Mouse (Mus musculus) thymus, postnatal 4 days (tissue): Measurements from ENCODE around the gene Slc6a5.

Experiments
- DNase-seq: peaks from one replicate; pipeline ENCODE4 v3.0.0; 2021

The Slc6a5 gene

DNA sequence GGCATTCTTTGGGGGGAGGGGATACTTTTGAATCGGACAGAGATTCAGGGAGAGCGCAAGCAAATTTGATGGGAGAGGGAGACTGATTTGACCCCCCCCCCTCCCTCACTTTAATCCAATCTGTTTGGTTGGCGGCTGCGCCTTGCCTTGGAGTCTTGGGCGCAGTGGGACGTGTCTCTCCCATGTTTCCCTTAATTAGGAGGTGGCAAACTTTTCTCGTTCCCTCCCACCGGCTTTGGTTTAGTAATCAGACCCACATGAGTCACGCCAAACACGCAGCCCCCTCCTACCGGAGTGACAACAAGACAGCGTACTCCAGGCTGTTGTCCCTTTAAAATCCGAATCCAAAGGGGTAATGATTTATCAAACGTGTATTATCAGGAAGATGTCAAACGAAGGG, at the start of gene Slc6a5:
Gene Slc6a5 (plus strand): TSS at position 297 of the 400 bp plus-strand sequence.
- no peak for DNase-seq

GRCm38 (mm10) chr7:49861196-49861595, 48.8 kb upstream of the Slc6a5 start:
- DNase-seq, result no peak

DNA sequence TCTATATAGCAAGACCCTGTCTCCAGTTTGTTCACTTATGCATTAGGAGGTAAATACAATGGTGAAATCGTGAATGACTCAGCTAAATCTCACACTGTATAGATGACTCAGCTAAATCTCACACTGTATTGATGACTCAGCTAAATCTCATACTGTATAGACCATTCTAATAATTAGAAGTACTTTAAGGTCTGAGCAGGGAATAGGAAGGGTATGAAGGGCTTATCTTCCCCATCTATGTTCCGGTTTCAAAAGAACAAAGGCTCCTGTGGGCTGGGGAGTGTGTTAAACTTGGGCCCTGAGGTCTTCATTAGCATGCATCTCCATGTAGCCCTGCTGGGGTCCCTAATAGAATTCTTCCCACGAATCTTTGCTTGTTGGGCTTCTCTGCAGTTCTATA, 46.2 kb upstream of the Slc6a5 start:
- DNase-seq, result no peak

GRCm38 (mm10) chr7:49869656-49870055, 40.3 kb upstream of the Slc6a5 start:
- DNase-seq, result no peak

DNA sequence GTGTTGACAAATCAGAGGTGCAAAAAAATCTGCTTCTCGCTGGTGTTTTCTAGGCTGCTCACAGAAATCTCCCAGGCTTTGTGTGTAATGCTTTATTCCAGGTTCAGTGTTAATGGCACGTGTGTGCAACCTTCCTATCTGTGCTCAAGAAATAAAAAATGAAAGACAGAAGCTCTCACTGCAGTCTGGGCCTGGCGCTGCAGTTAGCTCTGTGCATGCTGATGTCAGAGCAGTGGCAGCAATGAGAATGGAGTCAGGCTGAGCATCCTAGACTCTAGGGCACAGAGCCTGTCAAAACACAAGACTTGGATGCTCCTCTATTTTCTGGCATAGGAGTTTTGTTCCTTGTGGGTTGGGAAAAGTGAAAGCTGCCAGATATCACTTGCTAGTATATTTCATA, 39.7 kb upstream of the Slc6a5 start:
- DNase-seq, result no peak

- DNase-seq, result no peak
Observed at GRCm38 (mm10) chr7:49877307-49877706, 32.6 kb upstream of the Slc6a5 start.

DNA sequence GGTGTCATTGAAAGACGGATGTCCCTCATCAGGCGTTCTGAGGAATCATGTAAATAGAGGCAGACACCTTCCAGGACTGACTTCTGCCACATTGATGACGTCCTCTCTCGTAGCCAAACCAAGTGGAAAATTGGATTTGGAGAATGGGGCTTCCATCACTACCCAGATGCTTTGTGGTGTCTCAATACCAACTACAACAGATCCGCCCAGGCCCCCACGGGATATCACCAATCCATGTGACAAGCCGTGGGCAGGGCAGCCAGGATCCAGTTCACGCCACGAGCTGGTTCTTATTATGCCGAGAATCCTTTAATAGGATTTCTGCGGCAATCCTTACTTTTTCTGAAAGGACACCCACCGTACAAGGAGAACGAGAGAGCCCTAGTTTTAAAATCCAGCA, 30.9 kb upstream of the Slc6a5 start:
- DNase-seq, result no peak

GRCm38 (mm10) chr7:49879998-49880707, 29.8 kb upstream of the Slc6a5 start:
- no peak for DNase-seq

- no peak for DNase-seq
Observed at GRCm38 (mm10) chr7:49882288-49882687, 27.7 kb upstream of the Slc6a5 start.

- no peak for DNase-seq
Observed at GRCm38 (mm10) chr7:49882694-49883389, 27.1 kb upstream of the Slc6a5 start.

- no peak for DNase-seq
Observed at GRCm38 (mm10) chr7:49887776-49888390, 22.1 kb upstream of the Slc6a5 start.

- DNase-seq, result no peak
Observed at GRCm38 (mm10) chr7:49894786-49895185, 15.2 kb upstream of the Slc6a5 start.

DNA sequence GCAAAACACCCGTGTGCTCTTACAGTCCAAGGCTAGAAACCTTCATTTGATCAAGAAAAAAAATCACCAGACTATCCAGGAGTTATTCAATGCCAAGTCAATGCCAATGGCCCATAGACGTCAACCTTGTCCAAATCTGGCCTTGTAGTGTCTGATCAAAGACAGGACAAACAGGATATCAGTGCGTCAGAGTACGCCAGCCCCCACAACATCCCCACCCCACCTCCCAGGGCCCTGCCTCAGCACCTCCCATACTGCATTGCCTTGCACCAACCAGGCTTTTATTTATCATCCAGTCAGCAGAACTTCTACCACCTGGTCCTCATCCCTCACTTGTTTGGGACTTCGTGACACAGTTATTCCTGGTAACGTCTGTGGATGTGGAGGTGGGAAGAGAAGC, 14.7 kb upstream of the Slc6a5 start:
- no peak for DNase-seq

DNA sequence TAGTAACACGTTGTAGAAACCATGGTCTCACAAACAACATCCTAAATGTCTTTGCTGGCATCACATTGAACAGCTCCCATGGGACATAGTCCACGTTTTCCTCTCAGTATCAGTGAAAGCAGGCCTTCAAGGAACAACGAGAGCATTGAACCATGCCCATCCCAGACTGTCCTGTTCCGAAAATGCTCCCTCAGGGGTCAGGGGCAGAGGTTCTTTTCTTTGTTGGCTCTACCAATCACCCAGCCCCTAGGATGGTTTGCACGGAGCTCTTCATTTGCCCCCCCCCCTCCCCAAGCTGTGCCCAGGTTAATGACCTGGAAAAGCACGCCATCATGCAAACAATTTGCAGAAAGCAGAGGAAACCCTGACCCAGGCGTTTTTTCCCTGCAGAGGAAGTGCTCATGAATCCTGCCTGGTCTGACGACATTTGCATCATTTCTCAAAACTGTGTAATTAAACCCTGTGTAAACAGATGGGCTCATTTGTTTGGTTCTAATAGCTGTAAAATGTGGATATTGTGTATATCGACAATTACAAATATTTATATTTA, 7.9 kb upstream of the Slc6a5 start:
- DNase-seq, result no peak

DNA sequence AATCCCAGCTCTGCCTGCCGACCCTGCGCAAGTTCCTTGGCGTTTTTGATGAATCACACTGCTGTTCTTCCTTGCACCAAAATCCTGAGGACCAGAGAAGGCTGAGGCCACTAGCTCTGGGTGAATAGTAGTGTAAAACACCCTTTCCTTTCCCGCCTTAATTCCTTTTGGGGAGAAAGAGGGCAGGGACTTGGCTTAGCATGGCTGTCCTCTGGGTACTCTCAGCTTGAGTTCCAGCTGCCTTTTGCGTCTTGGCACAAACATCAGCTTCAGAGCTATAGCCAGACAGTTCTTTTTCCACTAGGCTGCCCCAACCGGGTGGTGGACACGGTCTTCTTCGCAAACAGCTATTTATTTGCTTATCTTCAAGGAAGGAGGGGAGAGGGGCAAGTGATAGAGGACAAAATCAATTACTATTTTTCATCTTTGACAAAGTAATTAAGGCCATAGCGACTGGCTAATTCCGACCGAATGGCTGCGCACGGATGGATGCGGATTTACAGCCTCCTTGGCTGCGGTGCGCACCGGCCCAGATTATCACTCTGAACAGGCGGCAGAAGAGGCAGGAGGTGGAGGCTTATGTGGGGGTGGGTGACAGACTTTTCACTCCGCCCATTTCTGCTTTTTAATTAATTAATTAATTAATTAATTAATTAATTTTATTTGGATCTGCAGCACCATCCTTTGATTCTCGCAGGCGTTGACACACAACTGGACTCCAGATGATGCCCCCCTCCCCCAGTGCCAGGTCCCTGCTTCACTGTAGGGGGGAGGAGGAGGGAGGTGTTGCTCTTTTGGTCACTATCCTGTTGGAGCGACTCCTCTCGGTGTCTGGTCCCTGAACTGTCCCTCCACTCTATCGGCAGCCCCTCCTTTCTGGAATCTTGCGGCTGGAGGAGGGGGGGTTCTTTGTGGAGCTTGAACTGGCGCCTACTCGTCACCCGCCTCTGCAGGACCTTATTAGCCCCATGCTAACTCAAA, 2.5 kb upstream of the Slc6a5 start:
- DNase-seq, result no peak

DNA sequence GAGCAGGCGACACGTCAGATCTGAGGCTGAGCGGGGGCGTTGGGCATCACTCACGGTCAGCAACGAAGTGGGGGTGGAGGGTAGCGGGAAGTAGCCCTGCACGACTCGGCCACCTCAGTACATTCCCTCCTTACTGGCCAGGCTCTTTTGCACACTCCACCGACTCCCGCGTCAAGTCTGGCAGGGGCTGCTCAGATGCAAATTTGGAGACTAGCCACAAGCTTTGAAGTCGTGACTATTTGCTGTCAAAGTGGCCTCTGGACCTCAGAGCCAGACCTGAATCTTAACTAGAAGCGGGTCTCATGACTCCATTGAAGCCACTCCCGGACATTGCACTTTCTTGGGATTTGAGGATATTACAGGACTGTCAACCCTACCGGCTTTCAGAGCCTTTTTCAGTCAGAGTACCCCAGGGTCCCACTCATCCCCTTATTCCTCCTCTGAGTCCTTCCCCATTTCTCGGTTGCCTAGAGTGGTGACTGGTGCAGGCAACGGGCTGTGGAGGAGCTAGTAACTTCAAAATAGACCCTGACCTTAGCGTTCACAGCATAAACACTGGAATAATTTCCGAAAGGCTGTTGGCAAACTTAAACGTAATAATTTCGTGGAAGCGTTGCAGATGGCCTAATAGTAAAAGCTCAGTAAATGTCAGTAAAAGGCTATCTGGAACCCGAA, 1.6 kb upstream of the Slc6a5 start:
- DNase-seq, result no peak

GRCm38 (mm10) chr7:49908990-49909411, 945 bp upstream of the Slc6a5 start:
- no peak for DNase-seq

DNA sequence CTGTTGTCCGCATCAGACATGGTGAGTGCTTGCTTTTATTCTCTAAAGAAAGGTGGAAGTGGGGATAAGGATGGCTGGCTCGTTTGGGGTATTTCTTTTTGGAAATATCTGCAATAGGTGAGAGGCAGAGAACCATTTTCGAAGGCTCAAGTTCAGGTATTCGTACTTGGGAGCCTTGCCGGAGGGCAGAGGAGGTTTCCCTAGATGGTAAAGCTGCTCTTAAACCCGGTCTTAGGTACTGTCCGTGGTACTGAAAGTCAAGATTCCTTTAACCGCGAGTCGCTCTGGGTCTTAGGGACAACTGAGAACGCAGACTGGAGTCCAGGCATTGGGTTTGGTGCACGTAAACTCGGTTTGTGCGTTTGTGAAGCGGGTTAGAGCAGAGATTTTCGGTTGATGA, 415 bp downstream of the Slc6a5 start:
- no peak for DNase-seq

GRCm38 (mm10) chr7:49911147-49911946, 1.4 kb downstream of the Slc6a5 start:
- no peak for DNase-seq

- no peak for DNase-seq
Observed at GRCm38 (mm10) chr7:49911947-49912262, 2.0 kb downstream of the Slc6a5 start.

DNA sequence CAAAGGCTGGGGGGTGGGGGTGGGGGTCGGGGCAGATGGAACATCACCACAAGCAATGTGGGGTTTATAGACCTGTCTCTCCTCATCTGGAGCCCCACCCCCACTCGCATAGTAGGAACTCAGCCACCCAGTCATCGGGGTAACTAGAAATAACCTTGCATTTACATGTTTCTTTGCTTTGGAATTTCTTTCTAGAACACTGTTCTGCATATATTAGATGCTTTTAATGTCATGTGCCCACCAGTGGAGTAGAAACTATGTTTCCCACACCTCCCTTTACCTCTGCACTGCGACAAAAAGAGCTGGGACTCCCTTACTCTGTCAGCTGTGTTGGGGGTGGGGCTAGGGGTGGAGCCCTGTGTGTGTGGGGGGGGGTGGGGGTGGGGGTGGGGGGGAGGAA, 3.2 kb downstream of the Slc6a5 start:
- no peak for DNase-seq
